Comparison of ENCODE assay signal across 9 mouse cellular contexts in genomic region chr6:51333722-51334360, GRCm38 (mm10).
DNase-seq lines count a peak whose midpoint lies in the region; ATAC-seq lines count a peak whose summit lies in the region.
"Had no signal": no experiment of that assay in that cellular context is flagged by ENCODE, and none has a peak within 500 bp of the region (broad histone marks: within the 10 kb centered on the region; RNA-seq: fewer than 3 reads in every experiment).

No protein-coding gene starts in this region.

- H3K4me1 ChIP-seq in hindbrain, embryonic 14.5 days (replicated peaks; ENCODE audit: control insufficient read depth, insufficient read depth, low read length): peaks cover 4% of the 10 kb centered on the region

- H3K9me3 ChIP-seq in hindbrain, embryonic 14.5 days (ENCODE audit: control insufficient read depth, low read length): no peaks in the 10 kb centered on the region

- no peak overlapping the region for H3K4me3 ChIP-seq in hindbrain, embryonic 14.5 days (replicated peaks; ENCODE audit: low read length)

- peak; percentile 56 for DNase-seq in embryo, embryonic 10.5 days (ENCODE audit: low spot score)
- peak; percentile 51 for DNase-seq in gastrocnemius, postnatal 14 days
- DNase-seq in hindbrain, embryonic 14.5 days (ENCODE audit: low spot score): no peak
- peak; percentile 75 for DNase-seq in mesoderm, embryonic 11.5 days (ENCODE audit: low read depth, low spot score)
- no peak for DNase-seq in frontal cortex, postnatal 36 days (ENCODE audit: low spot score in 2 of 2)
- DNase-seq in T-cell, adult 2 months (ENCODE audit: low spot score): no peak
- DNase-seq: adrenal gland, adult 8-10 months; thymus, adult 18-20 months had no signal

- no peak overlapping the region for H3K9ac ChIP-seq in hindbrain, embryonic 14.5 days

- 0 out of 2 replicates have a peak overlapping the region, but pooled peaks have one; percentile 1 for H3K27ac ChIP-seq in hindbrain, embryonic 14.5 days

- no peak for ATAC-seq in hindbrain, embryonic 14.5 days (ENCODE audit: low FRiP score)
- no peak for ATAC-seq in monocyte, adult 5-6 weeks (replicated peaks; ENCODE audit: insufficient number of reproducible peaks, low FRiP score, low TSS enrichment, poor library complexity, severe bottlenecking)

- H3K4me2 ChIP-seq in hindbrain, embryonic 14.5 days (replicated peaks): no peak overlapping the region

- WGBS in hindbrain, embryonic 14.5 days: 52% methylated on average over 7 of the region's 7 CpGs

- no peaks in the 10 kb centered on the region for H3K27me3 ChIP-seq in hindbrain, embryonic 14.5 days (ENCODE audit: control insufficient read depth, insufficient read depth, low read length)

- H3K36me3 ChIP-seq in hindbrain, embryonic 14.5 days (replicated peaks; ENCODE audit: control insufficient read depth, insufficient read depth): no peaks in the 10 kb centered on the region

- intact Hi-C loops in gastrocnemius, postnatal 14 days (cut with DNase I; ENCODE audit: low total_unique reads): no loop called here

Comparison
In these comparisons a context has a peak if more than half of its experiments do, and no peak if none do; other contexts are left out.
1. DNase-seq: peak in embryo, embryonic 10.5 days (single experiment), gastrocnemius, postnatal 14 days (single experiment) and mesoderm, embryonic 11.5 days (single experiment); none in hindbrain, embryonic 14.5 days (single experiment), frontal cortex, postnatal 36 days (0 of 2) and T-cell, adult 2 months (single experiment).